Mouse (Mus musculus) CD8-positive naive resting alpha-beta T cell, adult 2 months (primary cell): ENCODE results near the gene Snx8.
"Not testable (repeated sequence)": the region's sequence is repeated elsewhere in the genome, so short reads cannot be mapped to it uniquely, and the experiment has no call there.

Experiments
- DNase-seq, 2 experiments: peaks; one replicate each; pipeline ENCODE4 v3.0.0; 2022; ENCODE audit warnings: low read depth in 2 of 2, low spot score in 2 of 2

Snx8 gene

DNA sequence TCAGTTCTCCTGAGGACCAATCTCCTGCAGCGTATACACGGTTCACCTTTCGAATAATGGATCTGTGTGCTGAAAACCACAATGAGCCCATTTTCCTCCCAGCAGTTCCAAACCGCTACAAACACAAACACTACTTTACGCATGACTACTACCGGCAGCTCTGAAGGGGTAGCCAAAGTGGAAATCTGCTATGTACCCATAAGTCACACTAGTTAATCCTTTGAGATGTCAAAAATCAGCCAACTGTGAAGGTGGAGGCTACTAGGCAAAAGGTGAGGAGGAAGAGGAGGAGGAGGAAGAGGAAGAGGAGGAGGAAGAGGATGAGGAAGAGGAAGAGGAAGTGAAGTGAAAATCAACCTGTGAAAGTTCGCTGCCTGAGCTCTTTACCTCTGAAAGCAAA lies 1.8 kb downstream of the Snx8 start:
- DNase-seq, result no peak

DNA sequence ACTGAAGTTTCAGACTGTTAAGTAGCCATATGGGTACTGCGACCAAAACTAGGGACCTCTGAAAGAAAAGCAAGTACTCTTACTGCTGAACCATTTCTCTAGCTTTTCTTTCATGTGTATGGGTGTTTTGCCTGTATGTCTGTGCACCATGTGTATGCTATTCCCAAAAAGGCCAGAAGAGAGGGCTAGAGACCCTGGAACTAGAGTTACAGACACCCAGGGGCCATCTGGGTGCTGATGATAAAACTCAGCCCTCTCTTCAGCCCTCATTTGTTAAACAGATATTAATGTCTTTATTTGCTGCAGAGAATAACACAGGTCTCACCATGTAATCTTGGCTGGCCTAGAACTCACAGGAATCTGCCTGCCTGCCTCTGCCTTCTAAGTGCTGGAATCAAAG lies 4.6 kb downstream of the Snx8 start:
- no peak for DNase-seq

DNA sequence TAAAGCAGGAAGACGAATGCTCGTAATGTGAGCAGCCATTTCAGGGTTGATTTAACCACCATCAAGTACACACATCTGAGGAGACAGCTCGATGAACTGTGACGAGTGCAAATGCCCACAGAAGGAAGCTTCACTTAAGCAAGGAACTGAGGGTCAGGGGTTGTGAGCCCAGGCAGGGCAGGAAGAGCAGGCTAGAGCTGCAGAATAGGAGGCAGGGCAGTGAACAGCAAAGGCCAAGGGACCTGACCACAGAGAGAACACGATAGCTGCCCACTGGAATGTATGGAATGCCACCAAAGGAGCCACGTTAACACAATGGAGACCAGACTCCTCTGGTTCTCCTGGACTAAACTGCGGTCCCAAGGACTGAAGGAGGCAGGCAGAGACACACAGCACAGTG lies 5.5 kb downstream of the Snx8 start:
- DNase-seq, result no peak

- no peak for DNase-seq
These were observed 6.4 kb downstream of the Snx8 start for GRCm38 (mm10) chr5:140382688-140383087.

GRCm38 (mm10) chr5:140381156-140381555 lies 7.9 kb downstream of the Snx8 start:
- DNase-seq, result no peak

DNA sequence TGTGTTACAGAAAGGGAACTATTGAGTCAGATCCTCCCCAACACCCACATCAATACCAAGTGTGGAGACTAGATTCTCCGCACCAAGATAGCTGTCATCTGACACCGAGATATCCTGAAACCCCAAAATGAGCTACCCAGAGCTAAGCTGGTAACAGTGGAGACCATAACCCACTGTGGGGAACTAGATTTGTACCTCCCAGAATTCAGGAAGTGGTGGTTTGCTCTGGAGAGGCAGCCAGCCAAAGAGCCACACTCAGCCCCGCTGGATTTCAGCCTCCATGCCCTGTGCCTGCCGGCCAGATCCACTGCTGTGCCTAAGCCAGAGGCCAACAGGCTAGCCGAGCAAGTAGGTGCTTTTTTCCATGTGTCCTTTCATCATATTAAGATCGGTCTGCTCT lies 9.8 kb downstream of the Snx8 start:
- no peak for DNase-seq

- DNase-seq, result no peak
These were observed 10.8 kb downstream of the Snx8 start for GRCm38 (mm10) chr5:140378121-140378853.

GRCm38 (mm10) chr5:140375249-140375829 lies 13.7 kb downstream of the Snx8 start:
- DNase-seq, result no peak

DNA sequence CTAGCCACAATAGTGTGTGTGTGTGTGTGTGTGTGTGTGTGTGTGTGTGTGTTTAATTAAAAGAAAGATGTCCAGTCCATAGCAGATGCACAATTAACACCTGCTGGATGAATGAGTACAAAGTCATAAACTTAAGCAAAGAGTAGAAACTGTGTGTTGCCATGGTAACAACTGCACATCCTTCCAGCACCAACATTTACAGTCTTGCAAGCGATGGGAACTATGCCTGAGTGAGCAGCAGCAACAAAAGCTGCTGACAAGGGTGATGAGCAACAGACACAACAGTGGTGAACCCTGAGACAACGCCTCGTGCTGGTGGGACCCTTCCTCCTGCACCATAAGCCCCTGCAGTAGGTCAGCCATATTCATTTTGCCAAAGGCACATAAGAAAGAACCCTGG lies 14.8 kb downstream of the Snx8 start:
- no peak for DNase-seq

GRCm38 (mm10) chr5:140373711-140374110 lies 15.4 kb downstream of the Snx8 start:
- DNase-seq, result no peak

- no peak for DNase-seq
These were observed 17.4 kb downstream of the Snx8 start for GRCm38 (mm10) chr5:140371671-140372070.

GRCm38 (mm10) chr5:140370446-140371254 lies 18.4 kb downstream of the Snx8 start:
- DNase-seq, result no peak

- no peak for DNase-seq
These were observed 19.6 kb downstream of the Snx8 start for GRCm38 (mm10) chr5:140369466-140369865.

DNA sequence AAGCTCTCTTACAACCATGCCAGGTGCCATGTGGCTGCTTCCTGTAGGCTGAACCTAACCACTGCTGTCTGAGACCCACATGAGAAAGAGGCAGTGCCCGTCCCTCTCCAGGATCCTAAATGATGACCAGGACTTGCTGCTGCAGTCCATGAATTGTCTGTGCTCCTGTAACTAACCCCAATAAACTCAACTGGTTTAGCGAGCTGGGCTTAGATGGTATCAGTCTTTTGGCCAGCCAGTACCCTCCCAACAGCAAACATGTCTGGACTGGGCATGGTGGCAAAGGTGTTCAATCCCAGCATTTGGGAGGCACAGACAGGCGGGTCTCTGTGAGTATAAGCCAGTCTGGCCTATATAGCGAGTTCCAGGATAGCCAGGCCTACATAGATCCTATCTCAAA lies 20.1 kb downstream of the Snx8 start:
- no peak for DNase-seq

DNA sequence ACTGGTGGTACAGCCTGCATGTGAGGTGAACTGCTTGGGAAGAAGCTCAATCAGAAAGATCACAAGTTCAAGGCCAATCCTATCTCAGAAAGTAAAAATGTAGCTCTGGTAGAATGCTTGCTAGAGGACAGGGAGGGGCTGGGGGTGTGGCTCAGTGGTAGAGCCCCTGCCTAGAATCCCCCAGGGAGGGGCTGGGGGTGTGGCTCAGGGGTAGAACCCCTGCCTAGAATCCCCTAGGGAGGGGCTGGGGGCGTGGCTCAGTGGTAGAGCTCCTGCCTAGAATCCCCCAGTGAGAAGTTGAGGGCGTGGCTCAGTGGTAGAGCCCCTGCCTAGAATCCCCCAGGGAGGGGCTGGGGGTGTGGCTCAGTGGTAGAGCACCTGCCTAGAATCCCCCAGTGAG lies 20.9 kb downstream of the Snx8 start:
- not testable (repeated sequence) for DNase-seq

DNA sequence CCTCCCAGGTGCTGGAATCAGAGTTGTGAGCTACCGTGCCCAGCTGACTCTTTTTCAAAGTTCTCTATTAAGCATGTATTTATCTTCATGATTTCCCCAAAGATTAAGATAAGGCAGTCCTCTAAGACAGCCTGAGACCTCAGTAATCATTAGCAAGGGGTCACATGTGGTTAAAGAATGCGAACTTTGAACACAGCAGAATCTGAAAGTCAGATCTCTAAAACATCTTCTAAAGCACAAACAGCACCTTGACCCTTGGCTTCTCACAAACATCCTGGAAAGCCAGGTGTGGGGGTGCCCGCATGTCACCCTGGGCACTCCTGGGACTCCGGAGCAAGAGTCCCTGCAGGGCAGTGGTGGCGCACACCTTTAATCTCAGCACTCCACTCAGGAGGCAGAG lies 24.6 kb downstream of the Snx8 start:
- no peak for DNase-seq

- DNase-seq, result no peak
These were observed 29.0 kb downstream of the Snx8 start for GRCm38 (mm10) chr5:140359930-140360674.

- no peak for DNase-seq
These were observed 31.6 kb downstream of the Snx8 start for GRCm38 (mm10) chr5:140357466-140357865.

GRCm38 (mm10) chr5:140355934-140356333 lies 33.1 kb downstream of the Snx8 start:
- no peak for DNase-seq

- no peak for DNase-seq
These were observed 36.7 kb downstream of the Snx8 start for GRCm38 (mm10) chr5:140352352-140352751.

- DNase-seq, result no peak
These were observed 38.1 kb downstream of the Snx8 start for GRCm38 (mm10) chr5:140350731-140351497.
